Mouse (Mus musculus) liver, postnatal 0 days (tissue): ENCODE data around the gene Gm37240.

Source experiments
- CTCF ChIP-seq: sonication (generic); IDR thresholded peaks from 2 replicates; pipeline ENCODE4 v1.5.1; 2016; ENCODE audit warnings: antibody characterized with exemption, low read depth
- EP300 ChIP-seq: IDR thresholded peaks from 2 replicates; pipeline ENCODE4 v1.6.1; 2016; ENCODE audit warnings: antibody characterized with exemption, low read depth, mild to moderate bottlenecking

DNA sequence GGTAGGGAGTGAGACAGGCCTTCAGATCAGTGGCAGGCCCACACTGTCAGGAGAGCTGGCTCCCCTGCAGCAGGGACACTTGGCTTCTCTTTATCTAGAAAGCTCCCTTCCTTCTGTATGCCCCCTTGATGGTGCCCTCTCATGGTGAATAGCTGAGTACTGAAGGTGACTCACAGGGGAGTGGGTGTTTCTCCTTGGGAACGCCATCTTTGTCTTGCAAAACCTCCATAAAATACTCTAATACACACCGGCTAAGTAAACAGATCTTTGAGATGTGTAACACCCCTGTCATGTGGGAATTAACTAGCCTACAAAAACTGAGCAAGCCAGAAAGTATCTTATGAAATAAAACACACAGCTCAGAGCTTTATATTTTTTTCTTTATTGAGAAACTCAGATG is 510.8 kb downstream of the Gm37240 start:
- TF ChIP-seq EP300 (no peak), CTCF (no peak)
